Mouse (Mus musculus): Measurements from ENCODE around the gene Slc2a2. TPM values are rescaled to one million over a fixed set of nuclear protein-coding genes. Genes with fewer than 3 reads are reported as not detected.

Slc2a2 gene
- polyA plus RNA-seq (2012; rRNA removed), result 23.6 and 63.9 TPM in 2 replicates

DNA sequence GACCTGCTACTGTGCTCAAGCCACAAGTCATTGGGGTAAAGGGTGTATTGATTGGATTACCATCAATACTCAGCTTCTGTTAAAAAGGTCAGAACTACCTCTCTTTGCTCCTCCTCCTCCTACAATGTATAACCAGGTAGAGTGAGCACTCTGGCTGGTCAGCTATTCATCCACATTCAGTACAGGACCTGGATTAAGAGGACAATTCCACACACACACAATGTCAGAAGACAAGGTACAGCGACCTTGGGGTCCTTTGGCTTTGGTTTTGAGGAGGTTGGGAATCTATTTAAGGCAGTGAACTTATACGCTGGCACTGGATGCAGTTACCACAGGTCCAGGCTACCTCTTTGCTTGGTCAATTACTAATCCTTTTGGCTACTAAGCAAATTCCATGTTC is at the start of gene Slc2a2:
TSS of gene Slc2a2 (plus strand) at position 107 of the 400 bp plus-strand sequence.
- WGBS, result 74% methylated on average over 2 of the region's 2 CpGs

DNA sequence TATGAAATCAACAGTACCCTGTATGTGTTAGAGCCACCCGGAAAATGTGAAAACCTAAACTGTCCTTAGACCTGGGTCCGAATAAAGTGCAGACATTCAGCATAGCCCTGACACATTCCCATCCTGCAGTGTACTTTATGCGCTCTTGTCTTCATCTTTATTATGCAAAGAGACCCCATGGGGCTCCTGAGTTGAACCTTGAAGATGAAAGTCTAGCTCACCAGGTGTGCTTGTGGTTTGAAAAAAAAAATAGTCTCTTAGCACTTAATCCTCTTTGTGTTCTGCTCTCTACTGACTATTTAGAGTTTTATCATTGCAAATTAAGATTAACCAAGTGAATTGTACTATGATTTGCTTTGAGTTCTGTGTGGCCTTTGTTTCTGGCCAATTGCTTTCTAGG is 45.1 kb upstream of the Slc2a2 start:
- no peak overlapping the region for H3K27ac ChIP-seq (ENCODE audit: insufficient read depth, low read depth, low read length)
- no peaks in the 10 kb centered on the region for H3K27me3 ChIP-seq (ENCODE audit: control insufficient read depth, insufficient read depth, low read length)
- H3K4me3 ChIP-seq (ENCODE audit: low read depth, low read length), result no peak overlapping the region
- H3K36me3 ChIP-seq (ENCODE audit: control insufficient read depth, insufficient read depth, low read length), result peaks cover 50% of the 10 kb centered on the region
- 92% methylated on average over 3 of the region's 3 CpGs for WGBS
- no peak for TF ChIP-seq CTCF (IDR thresholded peaks at IDR 0.05; ENCODE audit: extremely low read depth, insufficient read length, insufficient replicate concordance, low read depth, low read length)
- no peaks in the 10 kb centered on the region for H3K4me1 ChIP-seq (ENCODE audit: control insufficient read depth, insufficient read depth, insufficient read length, low read length)

More for the DNA sequence above, at the start of gene Slc2a2:
- H3K27ac ChIP-seq (ENCODE audit: insufficient read depth, low read depth, low read length), result peak within 1 kb of the TSS; percentile 95
- no peaks in the 10 kb centered on the region for H3K27me3 ChIP-seq (ENCODE audit: control insufficient read depth, insufficient read depth, low read length)
- peaks cover 9% of the 10 kb centered on the region for H3K4me1 ChIP-seq (ENCODE audit: control insufficient read depth, insufficient read depth, insufficient read length, low read length)
- TF ChIP-seq CTCF (IDR thresholded peaks at IDR 0.05; ENCODE audit: extremely low read depth, insufficient read length, insufficient replicate concordance, low read depth, low read length) (no peak), POLR2A (IDR thresholded peaks at IDR 0.05; ENCODE audit: low read depth, low read length) (no peak)
- peaks cover 3% of the 10 kb centered on the region; the same call in 1 of the 2 replicates for H3K36me3 ChIP-seq (ENCODE audit: control insufficient read depth, insufficient read depth, low read length)
- peak within 1 kb of the TSS; percentile 60 for H3K4me3 ChIP-seq (ENCODE audit: low read depth, low read length)

DNA sequence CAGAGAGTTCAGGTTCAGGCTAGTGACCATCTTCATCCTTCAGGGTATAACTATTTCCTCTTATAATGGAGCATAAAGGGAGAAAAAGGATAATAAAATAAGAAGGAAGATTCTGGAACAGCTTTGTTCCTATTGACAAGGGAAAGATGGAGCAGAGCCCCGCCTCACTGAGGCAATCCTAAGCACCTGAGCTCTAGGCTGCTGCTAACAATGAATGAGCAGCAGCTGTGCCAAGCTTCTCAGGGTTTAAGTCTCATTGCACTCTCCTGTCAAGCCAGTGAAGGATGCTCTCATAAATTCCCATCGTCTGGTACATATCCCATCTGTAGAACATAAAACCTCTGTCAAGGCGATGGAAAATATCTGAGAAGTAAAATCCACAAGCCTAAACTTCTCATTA is 44.7 kb upstream of the Slc2a2 start:
- 92% methylated on average over 3 of the region's 3 CpGs for WGBS

DNA sequence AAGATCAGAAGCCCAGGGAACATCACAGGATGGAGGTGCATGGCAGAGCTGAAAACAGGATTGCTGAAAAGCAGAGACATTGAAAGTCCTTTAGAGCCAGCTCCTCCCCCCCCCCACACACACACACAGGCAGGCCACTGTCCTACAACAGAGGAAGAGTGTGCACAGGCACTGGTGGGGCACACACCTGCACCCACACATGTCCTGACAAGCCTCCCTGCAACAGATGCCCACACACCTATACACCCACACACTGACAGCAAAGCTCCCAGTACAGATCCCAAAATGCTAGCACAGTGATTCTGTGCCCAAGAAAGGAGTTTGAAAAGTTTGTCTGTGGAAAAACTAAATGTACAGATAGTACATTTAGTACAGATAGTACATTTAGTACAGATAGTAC is 43.0 kb upstream of the Slc2a2 start:
- H3K4me1 ChIP-seq (ENCODE audit: control insufficient read depth, insufficient read depth, insufficient read length, low read length), result no peaks in the 10 kb centered on the region
- H3K27ac ChIP-seq (ENCODE audit: insufficient read depth, low read depth, low read length), result no peak overlapping the region
- peaks cover 40% of the 10 kb centered on the region for H3K36me3 ChIP-seq (ENCODE audit: control insufficient read depth, insufficient read depth, low read length)
- no peaks in the 10 kb centered on the region for H3K27me3 ChIP-seq (ENCODE audit: control insufficient read depth, insufficient read depth, low read length)
- no peak overlapping the region for H3K4me3 ChIP-seq (ENCODE audit: low read depth, low read length)
- TF ChIP-seq CTCF (IDR thresholded peaks at IDR 0.05; ENCODE audit: extremely low read depth, insufficient read length, insufficient replicate concordance, low read depth, low read length) (no peak), POLR2A (IDR thresholded peaks at IDR 0.05; ENCODE audit: low read depth, low read length) (no peak)

More for the DNA sequence above, 44.7 kb upstream of the Slc2a2 start:
- TF ChIP-seq POLR2A (IDR thresholded peaks at IDR 0.05; ENCODE audit: low read depth, low read length), result no peak
- Histone ChIP-seq H3K4me1 (ENCODE audit: control insufficient read depth, insufficient read depth, insufficient read length, low read length) (no peaks in the 10 kb centered on the region), H3K4me3 (ENCODE audit: low read depth, low read length) (no peak overlapping the region), H3K27ac (ENCODE audit: insufficient read depth, low read depth, low read length) (no peak overlapping the region), H3K27me3 (ENCODE audit: control insufficient read depth, insufficient read depth, low read length) (no peaks in the 10 kb centered on the region), H3K36me3 (ENCODE audit: control insufficient read depth, insufficient read depth, low read length) (peaks cover 47% of the 10 kb centered on the region)

DNA sequence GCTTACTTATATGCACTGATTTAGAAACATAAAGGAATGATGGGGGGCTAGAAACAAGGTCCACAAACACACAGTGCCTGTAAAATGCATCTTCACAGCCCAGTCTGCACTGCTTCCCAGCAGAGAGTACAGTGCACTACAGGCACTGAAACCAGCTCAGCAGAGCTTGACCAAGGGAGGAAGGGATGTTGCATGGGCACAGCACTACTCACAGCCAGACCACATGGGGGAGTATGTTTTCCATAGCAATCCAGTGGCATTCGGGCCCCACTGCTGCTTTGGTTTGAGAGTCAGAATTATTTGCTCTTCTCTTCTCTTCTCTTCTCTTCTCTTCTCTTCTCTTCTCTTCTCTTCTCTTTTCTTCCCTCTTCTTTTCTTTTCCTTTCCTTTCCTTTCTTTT is 39.4 kb upstream of the Slc2a2 start:
- peaks cover 42% of the 10 kb centered on the region for H3K36me3 ChIP-seq (ENCODE audit: control insufficient read depth, insufficient read depth, low read length)
- no peak overlapping the region for H3K27ac ChIP-seq (ENCODE audit: insufficient read depth, low read depth, low read length)
- 42% methylated on average over 1 of the region's 1 CpGs for WGBS
- no peak; the same call in 1 of the 2 replicates for TF ChIP-seq CTCF (IDR thresholded peaks at IDR 0.05; ENCODE audit: extremely low read depth, insufficient read length, insufficient replicate concordance, low read depth, low read length)
- no peak for TF ChIP-seq POLR2A (IDR thresholded peaks at IDR 0.05; ENCODE audit: low read depth, low read length)
- no peaks in the 10 kb centered on the region for H3K4me1 ChIP-seq (ENCODE audit: control insufficient read depth, insufficient read depth, insufficient read length, low read length)
- no peaks in the 10 kb centered on the region for H3K27me3 ChIP-seq (ENCODE audit: control insufficient read depth, insufficient read depth, low read length)
- H3K4me3 ChIP-seq (ENCODE audit: low read depth, low read length), result no peak overlapping the region

DNA sequence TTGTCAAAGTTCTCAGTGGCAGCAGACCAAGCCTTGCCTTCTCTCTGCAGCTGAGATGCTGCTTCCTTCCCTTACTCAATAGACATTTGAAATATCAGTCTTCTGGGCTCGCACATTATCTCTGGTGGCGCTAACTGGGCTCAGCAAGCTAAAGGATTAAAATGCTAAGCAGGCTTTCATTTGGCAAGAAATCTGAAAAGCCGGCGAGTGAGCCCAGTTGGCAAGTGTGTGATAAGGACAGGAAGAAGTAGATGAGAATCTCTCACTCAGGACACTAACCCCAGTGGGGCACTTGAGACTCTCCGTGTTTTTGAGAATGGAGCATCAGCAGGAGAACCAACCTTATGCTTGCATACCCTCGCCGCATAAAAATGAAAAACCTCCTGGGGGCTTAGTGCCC is 16.9 kb upstream of the Slc2a2 start:
- TF ChIP-seq CTCF (IDR thresholded peaks at IDR 0.05; ENCODE audit: extremely low read depth, insufficient read length, insufficient replicate concordance, low read depth, low read length) (no peak), POLR2A (IDR thresholded peaks at IDR 0.05; ENCODE audit: low read depth, low read length) (no peak)
- no peaks in the 10 kb centered on the region for H3K27me3 ChIP-seq (ENCODE audit: control insufficient read depth, insufficient read depth, low read length)
- WGBS, result 82% methylated on average over 7 of the region's 7 CpGs
- no peaks in the 10 kb centered on the region for H3K36me3 ChIP-seq (ENCODE audit: control insufficient read depth, insufficient read depth, low read length)
- no peak overlapping the region for H3K4me3 ChIP-seq (ENCODE audit: low read depth, low read length)
- no peaks in the 10 kb centered on the region; the same call in 1 of the 2 replicates for H3K4me1 ChIP-seq (ENCODE audit: control insufficient read depth, insufficient read depth, insufficient read length, low read length)
- no peak overlapping the region for H3K27ac ChIP-seq (ENCODE audit: insufficient read depth, low read depth, low read length)

DNA sequence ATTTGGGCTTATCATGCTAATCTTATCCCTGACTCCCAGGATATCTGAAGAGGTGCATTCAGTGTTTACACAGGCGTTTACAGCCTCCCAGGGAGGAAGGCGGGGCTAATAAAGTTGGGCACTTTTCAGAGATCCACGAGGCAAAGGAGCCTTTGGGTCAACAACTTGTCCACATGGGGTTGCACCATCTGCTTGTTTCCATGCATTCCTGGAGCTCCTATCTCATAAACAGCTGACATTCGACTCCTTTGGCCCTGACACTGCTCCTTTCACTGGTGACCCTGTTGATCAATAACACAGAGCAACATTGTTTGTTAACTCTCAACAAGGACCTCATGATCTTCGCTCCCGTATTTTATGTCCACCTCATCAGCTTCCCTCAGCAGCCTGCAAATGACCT is 15.8 kb upstream of the Slc2a2 start:
- H3K27ac ChIP-seq (ENCODE audit: insufficient read depth, low read depth, low read length), result no peak overlapping the region
- 16% methylated on average over 6 of the region's 6 CpGs for WGBS

DNA sequence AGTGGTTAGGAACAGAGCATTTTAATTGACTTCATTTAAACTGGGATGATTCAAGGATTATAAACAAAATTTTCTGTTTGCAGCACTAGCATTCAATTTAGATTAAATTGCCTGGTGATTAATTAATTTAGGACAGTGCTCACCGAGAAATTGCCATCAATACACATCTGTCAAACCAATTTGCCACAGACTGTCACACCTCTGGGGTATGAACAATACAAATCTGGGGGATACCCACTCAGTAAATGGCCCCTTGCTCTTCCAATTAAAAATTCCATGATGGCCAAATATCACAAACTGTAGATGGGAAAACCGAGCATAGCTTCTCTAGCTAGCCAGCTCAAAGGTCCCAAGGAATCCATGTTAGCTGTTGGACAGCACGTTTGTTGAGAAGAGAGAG is 15.3 kb upstream of the Slc2a2 start:
- no peak overlapping the region for H3K27ac ChIP-seq (ENCODE audit: insufficient read depth, low read depth, low read length)
- no peak overlapping the region for H3K4me3 ChIP-seq (ENCODE audit: low read depth, low read length)
- no peaks in the 10 kb centered on the region; the same call in 1 of the 2 replicates for H3K4me1 ChIP-seq (ENCODE audit: control insufficient read depth, insufficient read depth, insufficient read length, low read length)
- H3K36me3 ChIP-seq (ENCODE audit: control insufficient read depth, insufficient read depth, low read length), result no peaks in the 10 kb centered on the region
- no peak for TF ChIP-seq CTCF (IDR thresholded peaks at IDR 0.05; ENCODE audit: extremely low read depth, insufficient read length, insufficient replicate concordance, low read depth, low read length)
- no peak for TF ChIP-seq POLR2A (IDR thresholded peaks at IDR 0.05; ENCODE audit: low read depth, low read length)
- 77% methylated on average over 3 of the region's 3 CpGs for WGBS
- no peaks in the 10 kb centered on the region for H3K27me3 ChIP-seq (ENCODE audit: control insufficient read depth, insufficient read depth, low read length)

More for the DNA sequence above, 15.8 kb upstream of the Slc2a2 start:
- Histone ChIP-seq H3K36me3 (ENCODE audit: control insufficient read depth, insufficient read depth, low read length) (no peaks in the 10 kb centered on the region), H3K4me3 (ENCODE audit: low read depth, low read length) (no peak overlapping the region), H3K4me1 (ENCODE audit: control insufficient read depth, insufficient read depth, insufficient read length, low read length) (no peaks in the 10 kb centered on the region; the same call in 1 of the 2 replicates), H3K27me3 (ENCODE audit: control insufficient read depth, insufficient read depth, low read length) (no peaks in the 10 kb centered on the region)
- TF ChIP-seq CTCF (IDR thresholded peaks at IDR 0.05; ENCODE audit: extremely low read depth, insufficient read length, insufficient replicate concordance, low read depth, low read length) (no peak), POLR2A (IDR thresholded peaks at IDR 0.05; ENCODE audit: low read depth, low read length) (no peak)

Data from small intestine, adult 2 months (tissue).